ENCODE assay signal across 8 mouse cellular contexts in the genomic region with DNA sequence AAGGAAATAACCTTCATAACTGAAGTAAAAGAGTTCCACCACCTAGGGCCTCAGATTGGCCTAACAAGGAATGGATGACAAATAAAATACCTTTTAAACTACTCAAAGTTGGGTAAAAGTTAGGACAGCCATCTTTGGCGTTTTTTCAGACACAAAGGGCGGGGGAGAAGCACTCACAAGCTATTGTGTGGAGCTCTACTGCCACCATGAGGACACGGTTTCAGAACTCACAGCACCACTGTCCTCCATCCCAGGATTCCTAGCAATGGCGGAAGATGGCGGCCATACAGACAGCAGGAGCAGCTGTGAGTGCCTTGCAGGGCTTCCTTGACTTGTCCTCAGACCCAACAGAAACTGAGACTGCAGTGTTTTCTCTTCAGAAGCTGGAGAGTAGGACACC.
A peak's percentile ranks its signal among the peaks of the same experiment; 100 is the strongest.
DNase-seq lines count a peak whose midpoint lies in the region; ATAC-seq and TF ChIP-seq lines count a peak whose summit lies in the region.

No protein-coding gene starts in this region.

- no peak overlapping the region for H3K4me2 ChIP-seq in hindbrain, embryonic 12.5 days (replicated peaks)
- H3K4me2 ChIP-seq in hindbrain, postnatal 0 days (ENCODE audit: low read depth, low read length), result no peak overlapping the region
- H3K4me2 ChIP-seq in lung, embryonic 16.5 days (ENCODE audit: low read depth, low read length), result peak overlapping the region; percentile 29; the same call in 1 of the 2 replicates

- peaks cover 64% of the 10 kb centered on the region for H3K36me3 ChIP-seq in hindbrain, embryonic 10.5 days
- peaks cover 15% of the 10 kb centered on the region for H3K36me3 ChIP-seq in hindbrain, embryonic 12.5 days
- H3K36me3 ChIP-seq in MEL (ENCODE audit: control insufficient read depth in 1 of 2, insufficient read depth in 2 of 2, low read length in 2 of 2), result no peaks in the 10 kb centered on the region
- no peaks in the 10 kb centered on the region for H3K36me3 ChIP-seq in hindbrain, postnatal 0 days (ENCODE audit: insufficient read depth, low read length)
- H3K36me3 ChIP-seq in lung, embryonic 16.5 days (ENCODE audit: control insufficient read depth, insufficient read depth, low read length), result peaks cover 3% of the 10 kb centered on the region; the same call in 1 of the 2 replicates

- TF ChIP-seq EP300 in MEL (IDR thresholded peaks at IDR 0.05; ENCODE audit: low read depth in 1 of 2, low read length in 2 of 2), result no peak

- H3K27ac ChIP-seq in hindbrain, embryonic 10.5 days, result no peak overlapping the region
- H3K27ac ChIP-seq in hindbrain, embryonic 12.5 days, result no peak overlapping the region
- H3K27ac ChIP-seq in MEL (ENCODE audit: control insufficient read depth, low read depth, low read length), result no peak overlapping the region
- no peak overlapping the region for H3K27ac ChIP-seq in hindbrain, postnatal 0 days
- no peak overlapping the region for H3K27ac ChIP-seq in lung, embryonic 16.5 days (ENCODE audit: low read length)

- no peak for ATAC-seq in hindbrain, embryonic 12.5 days (ENCODE audit: low FRiP score)
- ATAC-seq in hindbrain, postnatal 0 days, result no peak
- no peak for ATAC-seq in lung, embryonic 16.5 days (ENCODE audit: low read depth)

- no peaks in the 10 kb centered on the region for H3K4me1 ChIP-seq in hindbrain, embryonic 10.5 days (replicated peaks)
- no peaks in the 10 kb centered on the region for H3K4me1 ChIP-seq in hindbrain, embryonic 12.5 days
- H3K4me1 ChIP-seq in MEL (ENCODE audit: control insufficient read depth in 1 of 2, insufficient read depth in 2 of 2, low read length in 2 of 2), result no peaks in the 10 kb centered on the region
- H3K4me1 ChIP-seq in hindbrain, postnatal 0 days (ENCODE audit: insufficient read depth, low read length), result no peaks in the 10 kb centered on the region
- no peaks in the 10 kb centered on the region for H3K4me1 ChIP-seq in lung, embryonic 16.5 days (replicated peaks; ENCODE audit: control insufficient read depth, insufficient read depth, low read length)

- no peak for TF ChIP-seq RAD21 in MEL (IDR thresholded peaks at IDR 0.05; ENCODE audit: low read depth, low read length)

- peak; percentile 33 for DNase-seq in hindbrain, embryonic 10.5 days (ENCODE audit: low spot score)
- DNase-seq in MEL (ENCODE audit: low read depth, low spot score), result peak; percentile 4
- DNase-seq in embryo, embryonic 9.5 days (ENCODE audit: extremely low spot score), result peak; percentile 27
- peak; percentile 70 for DNase-seq in hindbrain, postnatal 0 days (ENCODE audit: low spot score)
- peak; percentile 72 for DNase-seq in retina, embryonic 14.5 days (ENCODE audit: low spot score)
- no peak for DNase-seq in right cerebral cortex, postnatal 25 days

- H3K27me3 ChIP-seq in hindbrain, embryonic 10.5 days (ENCODE audit: insufficient read depth, poor library complexity, severe bottlenecking), result no peaks in the 10 kb centered on the region
- no peaks in the 10 kb centered on the region for H3K27me3 ChIP-seq in hindbrain, embryonic 12.5 days
- H3K27me3 ChIP-seq in MEL (ENCODE audit: control insufficient read depth in 1 of 2, insufficient read depth in 2 of 2, low read length in 2 of 2), result no peaks in the 10 kb centered on the region
- H3K27me3 ChIP-seq in hindbrain, postnatal 0 days (ENCODE audit: insufficient read depth, low read length), result no peaks in the 10 kb centered on the region
- no peaks in the 10 kb centered on the region for H3K27me3 ChIP-seq in lung, embryonic 16.5 days (ENCODE audit: control insufficient read depth, insufficient read depth, low read depth, low read length)

- no peaks in the 10 kb centered on the region for H3K9me3 ChIP-seq in hindbrain, embryonic 10.5 days
- H3K9me3 ChIP-seq in hindbrain, embryonic 12.5 days (replicated peaks), result no peaks in the 10 kb centered on the region
- no peaks in the 10 kb centered on the region for H3K9me3 ChIP-seq in MEL (replicated peaks; ENCODE audit: insufficient read depth, low read length)
- no peaks in the 10 kb centered on the region for H3K9me3 ChIP-seq in hindbrain, postnatal 0 days (ENCODE audit: low read length)
- H3K9me3 ChIP-seq in lung, embryonic 16.5 days (ENCODE audit: control insufficient read depth, low read length), result no peaks in the 10 kb centered on the region

- H3K4me3 ChIP-seq in hindbrain, embryonic 10.5 days, result no peak overlapping the region
- no peak overlapping the region for H3K4me3 ChIP-seq in hindbrain, embryonic 12.5 days
- no peak overlapping the region for H3K4me3 ChIP-seq in MEL (ENCODE audit: control insufficient read depth in 1 of 2, insufficient read depth in 1 of 2, low read depth in 2 of 2, low read length in 2 of 2)
- H3K4me3 ChIP-seq in hindbrain, postnatal 0 days (ENCODE audit: low read length), result no peak overlapping the region
- peak overlapping the region; percentile 19; the same call in 1 of the 2 replicates for H3K4me3 ChIP-seq in lung, embryonic 16.5 days (ENCODE audit: low read length)

- no peaks in the 10 kb centered on the region for H3K79me2 ChIP-seq in MEL (ENCODE audit: control insufficient read depth, insufficient read depth, low read length, poor library complexity)

- H3K9ac ChIP-seq in hindbrain, embryonic 12.5 days, result no peak overlapping the region
- no peak overlapping the region for H3K9ac ChIP-seq in MEL (ENCODE audit: control insufficient read depth, low read depth, low read length, poor library complexity, severe bottlenecking)
- H3K9ac ChIP-seq in hindbrain, postnatal 0 days (replicated peaks; ENCODE audit: low read length), result no peak overlapping the region
- no peak overlapping the region for H3K9ac ChIP-seq in lung, embryonic 16.5 days (ENCODE audit: low read length)

- no peak for TF ChIP-seq POLR2A in MEL (IDR thresholded peaks at IDR 0.05; ENCODE audit: control insufficient read depth in 1 of 2, insufficient read depth in 1 of 2, low read depth in 1 of 2, low read length in 2 of 2, poor library complexity in 1 of 2)

- TF ChIP-seq CTCF in MEL (IDR thresholded peaks at IDR 0.05 in 2 of 3, conservative IDR thresholded peaks at IDR 0.05 in 1 of 3; ENCODE audit: control insufficient read depth in 1 of 3, insufficient read depth in 1 of 3, low read depth in 2 of 3, low read length in 3 of 3, poor library complexity in 1 of 3, severe bottlenecking in 1 of 3), result peak in 1 of 3 experiments; percentile 1; a peak in 1 of 6 replicates
- TF ChIP-seq CTCF in hindbrain, postnatal 0 days (IDR thresholded peaks at IDR 0.05; ENCODE audit: low read depth), result peak; percentile 73

- WGBS in hindbrain, embryonic 10.5 days, result 60% methylated on average over 5 of the region's 5 CpGs
- 62% methylated on average over 5 of the region's 5 CpGs for WGBS in hindbrain, embryonic 12.5 days
- 51% methylated on average over 5 of the region's 5 CpGs for WGBS in hindbrain, postnatal 0 days
- 79% methylated on average over 5 of the region's 5 CpGs for WGBS in lung, embryonic 16.5 days

TF ChIP-seq in MEL, 35 proteins besides CTCF, POLR2A, EP300 and RAD21:
- TF ChIP-seq ZNF384 (IDR thresholded peaks at IDR 0.05; ENCODE audit: low read depth, low read length), result peak; percentile 23; the same call in 1 of the 2 replicates
- TF ChIP-seq MAX (IDR thresholded peaks at IDR 0.05; ENCODE audit: low read length), result no peak
